Mouse (Mus musculus) left cerebral cortex, postnatal 25 days (tissue): ENCODE measurements around the gene Frmd4b. TPM values are rescaled to one million over a fixed set of nuclear protein-coding genes. Genes with fewer than 3 reads are reported as not detected.

Experiments
- DNase-seq, 2 experiments: peaks; one replicate each; pipeline ENCODE4 v3.0.0; 2022; ENCODE audit warnings: low spot score in 2 of 2, mixed read lengths in 1 of 2
- intact Hi-C: fragments of 180-260 bp; cut with DNase I; formaldehyde crosslinking; loops from one replicate; pipeline ENCODE4 v1.15.1; 2025
- total RNA-seq, 2 experiments: library from RNA; stranded (reverse); gene quantifications; 2 replicates each; pipeline ENCODE4 v1.2.3; 2021

Gene Frmd4b
- total RNA-seq, 2 experiments from 2014 or later, result 16.4 to 17.6 TPM

DNA sequence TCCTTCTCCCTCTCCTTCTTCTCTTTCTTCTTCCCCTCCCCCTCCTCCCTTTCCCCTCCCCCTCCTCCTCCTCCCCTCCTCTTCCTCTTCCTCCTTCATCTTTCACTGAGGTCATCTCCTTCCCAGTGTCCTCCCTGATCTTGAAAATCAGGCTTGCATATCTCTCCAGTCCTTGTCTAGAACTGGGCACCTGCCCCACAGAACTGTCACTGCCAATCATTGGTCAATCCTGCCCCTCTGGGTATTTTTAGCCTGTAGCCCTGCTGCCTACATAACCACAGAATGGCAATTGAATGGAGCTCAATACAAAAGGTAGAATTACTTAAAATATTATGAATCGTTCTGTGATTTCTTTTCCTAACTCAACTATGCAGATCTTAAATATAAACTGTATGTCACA lies 358.9 kb downstream of the Frmd4b start:
- intact Hi-C loops, result no loop called here
- no peak for DNase-seq

- DNase-seq, result peak; percentile 7 to 73
- intact Hi-C loops, result loop anchor here (2.0 to 5.0 kb wide), 2 partner anchors 270 to 490 kb away; no protein-coding TSS in a partner anchor
These were observed 364.6 kb downstream of the Frmd4b start, which contains the start of gene Lmod3 for GRCm38 (mm10) chr6:97252711-97253221. Gene Lmod3, minus strand, starts transcription at chr6:97252759.

DNA sequence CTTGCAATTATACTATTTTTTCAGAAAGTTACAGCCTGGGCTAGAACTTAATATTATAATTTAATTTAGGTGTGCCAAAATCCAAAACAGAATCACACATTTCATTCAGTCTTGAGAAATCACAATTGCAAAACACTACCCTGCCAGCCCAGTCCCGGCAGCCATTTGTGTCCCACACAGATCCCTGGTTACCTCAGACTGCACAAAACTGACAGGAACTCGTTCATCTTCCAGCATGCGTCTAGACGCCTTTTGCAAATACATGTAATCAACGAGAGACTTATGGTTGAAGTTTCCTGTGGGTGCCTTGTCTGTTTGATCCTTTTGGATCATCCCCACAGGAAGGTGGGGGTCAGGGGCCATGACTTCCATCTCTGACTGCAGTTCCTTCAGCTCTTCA lies 365.3 kb downstream of the Frmd4b start:
- intact Hi-C loops, result loop anchor here (2.0 to 5.0 kb wide), 2 partner anchors 271 to 490 kb away; no protein-coding TSS in a partner anchor
- DNase-seq, result no peak

- DNase-seq, result peak; percentile 59 to 74
- intact Hi-C loops, result loop anchor here (5.0 kb wide), 1 partner anchor 491 kb away; no protein-coding TSS in a partner anchor
These were observed 366.4 kb downstream of the Frmd4b start for GRCm38 (mm10) chr6:97250966-97251365.

- no peak for DNase-seq
- intact Hi-C loops, result no loop called here
These were observed 372.1 kb downstream of the Frmd4b start for GRCm38 (mm10) chr6:97245200-97245599.

DNA sequence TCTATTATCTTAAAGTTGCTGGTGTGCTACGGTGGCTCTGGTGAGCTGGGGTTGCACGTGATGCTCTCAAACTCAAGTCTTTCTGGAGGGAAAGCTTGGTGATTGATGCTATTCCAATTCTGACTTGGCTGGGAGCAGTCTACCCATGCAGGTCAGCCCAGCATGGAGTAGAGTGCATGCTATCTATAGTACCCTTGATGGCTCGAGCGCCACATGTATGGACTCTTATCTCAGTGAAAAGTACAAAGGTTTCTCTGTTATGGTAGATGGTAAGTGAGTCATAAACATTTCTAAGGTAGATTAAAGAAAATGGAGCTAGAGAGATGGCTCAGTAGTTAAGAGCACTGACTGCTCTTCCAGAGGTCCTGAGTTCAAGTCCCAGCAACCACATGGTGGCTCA lies 374.8 kb downstream of the Frmd4b start:
- DNase-seq, result no peak
- intact Hi-C loops, result no loop called here

- intact Hi-C loops, result no loop called here
- DNase-seq, result no peak
These were observed 377.2 kb downstream of the Frmd4b start for GRCm38 (mm10) chr6:97240092-97240491.

- intact Hi-C loops, result no loop called here
These were observed 378.0 kb downstream of the Frmd4b start for GRCm38 (mm10) chr6:97239360-97239759.

More at GRCm38 (mm10) chr6:97239360-97239759, 378.0 kb downstream of the Frmd4b start:
- DNase-seq, result no peak

Other genes starting within 250 kb of the Frmd4b start
- gene Mitf, start 189.5 kb upstream of the Frmd4b start, total RNA-seq, result 1 to 10 TPM; 6.6 to 9.2 TPM